Mouse (Mus musculus): ENCODE measurements around the gene Carhsp1. TPM values are rescaled to one million over a fixed set of nuclear protein-coding genes. Genes with fewer than 3 reads are reported as not detected.

Carhsp1 gene
- polyA plus RNA-seq, 1 experiment from 2014 or later = 53.0 TPM

- Histone ChIP-seq H3K4me3 (replicated peaks; ENCODE audit: low read depth, low read length) (no peak overlapping the region), H3K9me3 (replicated peaks; ENCODE audit: low read length) (no peaks in the 10 kb centered on the region), H3K4me1 (replicated peaks; ENCODE audit: insufficient read depth, low read length) (peaks cover 14% of the 10 kb centered on the region), H3K27me3 (ENCODE audit: insufficient read depth, low read length) (no peaks in the 10 kb centered on the region), H3K27ac (no peak overlapping the region), H3K36me3 (ENCODE audit: insufficient read depth, low read length) (peaks cover 18% of the 10 kb centered on the region), H3K4me2 (ENCODE audit: low read length) (no peak overlapping the region), H3K9ac (ENCODE audit: low read depth, low read length) (no peak overlapping the region)
- ATAC-seq (replicated peaks; ENCODE audit: low FRiP score, low read depth) (no peak), DNase-seq (ENCODE audit: low spot score) (no peak)
- WGBS = 77% methylated on average over 11 of the region's 11 CpGs
- TF ChIP-seq CTCF (IDR thresholded peaks at IDR 0.05; ENCODE audit: low read depth) = no peak
These were observed 32.3 kb downstream of the Carhsp1 start for GRCm38 (mm10) chr16:8639466-8640191.

DNA sequence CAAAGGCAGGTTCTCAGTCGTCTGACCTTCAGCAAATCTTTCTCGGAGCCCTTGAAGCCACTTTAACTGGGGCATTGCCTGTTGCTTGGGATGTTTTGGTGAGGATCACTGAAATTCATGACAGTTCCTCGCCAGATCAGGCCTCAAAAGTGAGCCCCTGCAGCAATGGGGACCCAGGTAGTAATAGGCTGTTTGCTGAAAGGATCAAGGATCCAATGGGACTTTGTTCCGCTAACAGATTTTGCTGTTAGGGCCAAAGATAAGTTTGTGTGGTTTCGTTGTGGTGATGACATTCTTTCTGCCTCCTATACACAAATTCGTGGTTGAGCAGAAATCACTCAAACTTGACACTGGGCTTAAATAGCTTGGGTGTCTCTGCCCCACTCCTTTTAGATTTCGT lies 33.8 kb downstream of the Carhsp1 start:
- Histone ChIP-seq H3K9ac (ENCODE audit: low read depth, low read length) (peak overlapping the region; percentile 90), H3K4me1 (replicated peaks; ENCODE audit: insufficient read depth, low read length) (peaks cover 14% of the 10 kb centered on the region), H3K27ac (peak overlapping the region; percentile 89), H3K4me2 (ENCODE audit: low read length) (peak overlapping the region; percentile 88), H3K4me3 (replicated peaks; ENCODE audit: low read depth, low read length) (peak overlapping the region; percentile 85), H3K27me3 (ENCODE audit: insufficient read depth, low read length) (no peaks in the 10 kb centered on the region), H3K9me3 (replicated peaks; ENCODE audit: low read length) (no peaks in the 10 kb centered on the region), H3K36me3 (ENCODE audit: insufficient read depth, low read length) (0 out of 2 replicates have a peak, but pooled peaks cover 13% of the 10 kb centered on the region)
- 38% methylated on average over 7 of the region's 7 CpGs for WGBS
- ATAC-seq (replicated peaks; ENCODE audit: low FRiP score, low read depth) (no peak), DNase-seq (ENCODE audit: low spot score) (no peak)
- TF ChIP-seq CTCF (IDR thresholded peaks at IDR 0.05; ENCODE audit: low read depth) = no peak

DNA sequence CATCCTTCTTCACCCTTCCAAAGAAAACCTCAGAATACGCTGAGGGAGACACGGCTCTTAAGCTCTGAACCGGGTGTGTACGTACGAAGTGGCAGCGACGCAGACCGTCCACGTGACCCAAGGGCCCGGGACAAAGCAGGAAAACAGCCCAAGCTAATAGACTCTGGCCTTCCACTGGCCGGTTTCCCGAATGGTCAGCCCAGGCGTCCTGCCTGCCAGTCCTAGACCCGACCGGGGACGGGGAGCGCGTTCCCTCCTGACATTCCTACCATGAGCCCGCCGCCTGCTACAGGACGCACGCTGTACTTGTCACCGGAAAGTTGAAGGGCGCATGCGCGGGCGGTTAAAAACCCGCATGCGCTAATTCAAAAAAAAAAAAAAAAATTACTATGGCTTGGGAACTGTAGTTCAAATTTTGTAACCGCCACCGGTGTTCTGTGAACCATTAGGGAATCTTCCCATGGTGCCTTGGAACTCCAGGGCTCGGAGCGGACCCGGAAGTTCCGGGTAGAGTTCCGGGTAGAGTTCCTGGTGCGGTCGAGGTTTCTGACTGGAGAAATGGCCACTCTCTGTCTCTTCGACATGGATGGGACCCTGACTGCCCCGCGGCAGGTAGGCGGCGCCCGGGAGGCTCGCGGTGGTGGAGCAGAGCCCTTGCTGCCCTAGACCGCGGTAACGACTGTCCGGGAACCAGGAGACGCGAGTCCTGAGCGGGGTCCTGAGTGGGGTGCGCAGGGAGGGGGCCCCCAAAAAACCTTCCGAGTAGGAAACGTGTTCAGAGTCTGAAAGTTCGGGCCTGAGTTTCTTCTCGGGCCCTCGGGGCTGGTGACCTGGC lies 34.5 kb downstream of the Carhsp1 start, which contains the start of the genes Pmm2 and Tmem186:
Gene Pmm2 (plus strand): TSS at position 458 of the 835 bp plus-strand sequence.
Gene Tmem186 (minus strand): TSS at position 496 of the 835 bp plus-strand sequence.
- H3K27me3 ChIP-seq (ENCODE audit: insufficient read depth, low read length) = no peaks in the 10 kb centered on the region
- peak; percentile 96 for DNase-seq (ENCODE audit: low spot score)
- ATAC-seq (replicated peaks; ENCODE audit: low FRiP score, low read depth) = peak; percentile 90
- WGBS = under 1% methylated on average over 59 of the region's 59 CpGs
- H3K36me3 ChIP-seq (ENCODE audit: insufficient read depth, low read length) = 0 out of 2 replicates have a peak, but pooled peaks cover 8% of the 10 kb centered on the region
- peaks cover 14% of the 10 kb centered on the region for H3K4me1 ChIP-seq (replicated peaks; ENCODE audit: insufficient read depth, low read length)
- peak; percentile 44; the same call in 1 of the 2 replicates for TF ChIP-seq CTCF (IDR thresholded peaks at IDR 0.05; ENCODE audit: low read depth)
- no peaks in the 10 kb centered on the region for H3K9me3 ChIP-seq (replicated peaks; ENCODE audit: low read length)
- H3K27ac ChIP-seq = peak within 1 kb of the TSS; percentile 89
- peak within 1 kb of the TSS; percentile 88 for H3K4me2 ChIP-seq (ENCODE audit: low read length)
- peak within 1 kb of the TSS; percentile 85 for H3K4me3 ChIP-seq (replicated peaks; ENCODE audit: low read depth, low read length)
- H3K9ac ChIP-seq (ENCODE audit: low read depth, low read length) = peak within 1 kb of the TSS; percentile 90

GRCm38 (mm10) chr16:8636867-8637216 lies 35.1 kb downstream of the Carhsp1 start:
- peak overlapping the region; percentile 85 for H3K4me3 ChIP-seq (replicated peaks; ENCODE audit: low read depth, low read length)
- peaks cover 14% of the 10 kb centered on the region for H3K4me1 ChIP-seq (replicated peaks; ENCODE audit: insufficient read depth, low read length)
- H3K9me3 ChIP-seq (replicated peaks; ENCODE audit: low read length) = no peaks in the 10 kb centered on the region
- H3K4me2 ChIP-seq (ENCODE audit: low read length) = peak overlapping the region; percentile 88
- DNase-seq (ENCODE audit: low spot score) (no peak), ATAC-seq (replicated peaks; ENCODE audit: low FRiP score, low read depth) (peak; percentile 26)
- WGBS = under 1% methylated on average over 13 of the region's 13 CpGs
- H3K9ac ChIP-seq (ENCODE audit: low read depth, low read length) = peak overlapping the region; percentile 90
- no peaks in the 10 kb centered on the region for H3K27me3 ChIP-seq (ENCODE audit: insufficient read depth, low read length)
- H3K36me3 ChIP-seq (ENCODE audit: insufficient read depth, low read length) = 0 out of 2 replicates have a peak, but pooled peaks cover 7% of the 10 kb centered on the region
- TF ChIP-seq CTCF (IDR thresholded peaks at IDR 0.05; ENCODE audit: low read depth) = no peak
- peak overlapping the region; percentile 89 for H3K27ac ChIP-seq

DNA sequence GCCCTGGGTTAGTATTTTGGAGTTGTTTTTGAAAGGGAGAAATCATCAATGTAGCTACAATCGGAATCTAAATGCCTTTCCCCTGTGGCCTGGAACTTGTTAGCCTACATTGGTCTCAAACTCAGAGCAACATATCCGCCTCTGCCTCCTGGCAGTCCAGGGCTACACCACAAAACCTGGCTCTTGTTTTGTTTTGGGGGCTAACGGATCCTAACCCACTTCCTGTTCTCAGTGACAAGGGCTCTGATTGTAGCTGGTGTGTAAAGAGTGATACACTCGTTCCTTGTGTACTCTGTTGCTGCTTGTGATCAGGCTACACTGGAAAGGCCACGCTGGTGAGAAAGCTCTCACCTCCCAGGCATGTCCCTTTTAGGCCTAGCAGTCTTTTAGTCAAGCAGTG lies 40.5 kb downstream of the Carhsp1 start:
- Histone ChIP-seq H3K4me1 (replicated peaks; ENCODE audit: insufficient read depth, low read length) (peaks cover 4% of the 10 kb centered on the region; the same call in 1 of the 2 replicates), H3K9me3 (replicated peaks; ENCODE audit: low read length) (no peaks in the 10 kb centered on the region), H3K36me3 (ENCODE audit: insufficient read depth, low read length) (0 out of 2 replicates have a peak, but pooled peaks cover 4% of the 10 kb centered on the region), H3K27me3 (ENCODE audit: insufficient read depth, low read length) (no peaks in the 10 kb centered on the region), H3K4me2 (ENCODE audit: low read length) (no peak overlapping the region), H3K9ac (ENCODE audit: low read depth, low read length) (no peak overlapping the region), H3K27ac (no peak overlapping the region), H3K4me3 (replicated peaks; ENCODE audit: low read depth, low read length) (no peak overlapping the region)
- no peak for DNase-seq (ENCODE audit: low spot score)
- WGBS = 84% methylated on average over 5 of the region's 5 CpGs
- TF ChIP-seq CTCF (IDR thresholded peaks at IDR 0.05; ENCODE audit: low read depth) = no peak
- no peak for ATAC-seq (replicated peaks; ENCODE audit: low FRiP score, low read depth)

- TF ChIP-seq CTCF (IDR thresholded peaks at IDR 0.05; ENCODE audit: low read depth) = no peak
- Histone ChIP-seq H3K27me3 (ENCODE audit: insufficient read depth, low read length) (no peaks in the 10 kb centered on the region), H3K4me3 (replicated peaks; ENCODE audit: low read depth, low read length) (no peak overlapping the region), H3K27ac (no peak overlapping the region), H3K4me1 (replicated peaks; ENCODE audit: insufficient read depth, low read length) (no peaks in the 10 kb centered on the region), H3K36me3 (ENCODE audit: insufficient read depth, low read length) (0 out of 2 replicates have a peak, but pooled peaks cover 4% of the 10 kb centered on the region), H3K9me3 (replicated peaks; ENCODE audit: low read length) (no peaks in the 10 kb centered on the region), H3K9ac (ENCODE audit: low read depth, low read length) (no peak overlapping the region), H3K4me2 (ENCODE audit: low read length) (no peak overlapping the region)
- WGBS = 89% methylated on average over 2 of the region's 2 CpGs
- ATAC-seq (replicated peaks; ENCODE audit: low FRiP score, low read depth) = no peak
- no peak for DNase-seq (ENCODE audit: low spot score)
These were observed 41.5 kb downstream of the Carhsp1 start for GRCm38 (mm10) chr16:8630419-8630818.
